Mouse (Mus musculus) C2C12 (cell line): ENCODE results near the gene Ube2ql1. TPM values are rescaled to one million over a fixed set of nuclear protein-coding genes. Genes with fewer than 3 reads are reported as not detected.

Source experiments
- H3K27me3 ChIP-seq: one replicate; pipeline ENCODE4 v1.6.1; 2011; ENCODE audit not compliant: control insufficient read depth, insufficient read depth, insufficient read length
- H3K36me3 ChIP-seq: one replicate; pipeline ENCODE4 v1.6.1; 2011; ENCODE audit not compliant: control insufficient read depth, insufficient read depth
- H3K4me3 ChIP-seq: one replicate; pipeline ENCODE4 v1.5.1; 2011; ENCODE audit warnings: mild to moderate bottlenecking, control low read depth; ENCODE audit not compliant: poor library complexity, insufficient read depth, severe bottlenecking
- H3K79me2 ChIP-seq: one replicate; pipeline ENCODE4 v1.6.1; 2011; ENCODE audit not compliant: control insufficient read depth, insufficient read depth
- H3K79me3 ChIP-seq: one replicate; pipeline ENCODE4 v1.6.1; 2011; ENCODE audit warnings: low read depth, control low read depth
- H3ac ChIP-seq: one replicate; pipeline ENCODE3; 2011; ENCODE audit warnings: low read depth; ENCODE audit not compliant: control insufficient read depth, insufficient read length
- CEBPB ChIP-seq: IDR thresholded peaks from one replicate; pipeline ENCODE4 v1.6.1; 2011; ENCODE audit warnings: low read depth, mild to moderate bottlenecking, control low read depth, moderate library complexity
- CTCF ChIP-seq: IDR thresholded peaks from one replicate; pipeline ENCODE4 v1.5.1; 2011; ENCODE audit not compliant: control insufficient read depth, insufficient read depth, insufficient read length
- MAX ChIP-seq: IDR thresholded peaks from one replicate; pipeline ENCODE4 v1.6.1; 2011; ENCODE audit warnings: mild to moderate bottlenecking, control low read depth
- MYOD1 ChIP-seq: IDR thresholded peaks from one replicate; pipeline ENCODE4 v1.6.1; 2011; ENCODE audit warnings: low read depth; ENCODE audit not compliant: control insufficient read depth, insufficient read length
- polyA plus RNA-seq: library from polyadenylated mRNA; unstranded; fragments of >200 nt; fragmentation: generic; extraction: Trizol; gene quantifications from one replicate; pipeline ENCODE4 v1.2.1, GENCODE M21; 2012; ENCODE audit warnings: missing spikeins

The Ube2ql1 gene
- polyA plus RNA-seq, 1 experiment: 0.13 TPM

DNA sequence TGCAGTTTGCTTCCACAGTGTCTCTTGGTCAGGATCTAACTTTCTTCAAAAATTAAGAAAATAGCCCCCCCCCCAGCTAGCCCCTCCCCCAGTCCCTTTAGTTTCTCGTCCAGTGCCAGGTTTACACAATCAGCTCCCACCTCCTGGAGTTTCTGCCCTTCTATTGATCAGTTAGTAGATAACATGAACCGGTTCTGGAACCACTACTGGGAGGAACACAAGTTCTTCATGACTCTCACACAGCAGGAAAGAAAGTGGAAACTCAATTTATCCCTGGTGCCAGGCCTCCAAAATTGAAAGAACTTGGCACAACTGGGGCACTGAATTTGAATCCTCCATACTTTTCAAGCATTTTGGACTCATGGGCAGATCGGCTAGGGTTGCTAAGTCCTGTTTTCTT, 85.2 kb downstream of the Ube2ql1 start:
- TF ChIP-seq MYOD1: no peak
- TF ChIP-seq CTCF: no peak
- TF ChIP-seq CEBPB: no peak
- TF ChIP-seq MAX: no peak
- no peak overlapping the region for H3ac ChIP-seq

More for the DNA sequence above, 85.2 kb downstream of the Ube2ql1 start:
- H3K27me3 ChIP-seq: no peaks in the 10 kb centered on the region
- no peaks in the 10 kb centered on the region for H3K36me3 ChIP-seq
- H3K4me3 ChIP-seq: no peak overlapping the region
- H3K79me3 ChIP-seq: no peaks in the 10 kb centered on the region
- no peaks in the 10 kb centered on the region for H3K79me2 ChIP-seq

Other genes with a start within 250 kb of the Ube2ql1 start
- 93.7 TPM for gene Nsun2, start 206.1 kb downstream of the Ube2ql1 start, polyA plus RNA-seq
- 19.2 TPM for gene Tent4a, start 205.3 kb downstream of the Ube2ql1 start, polyA plus RNA-seq
- gene Srd5a1, start 128.4 kb downstream of the Ube2ql1 start, polyA plus RNA-seq: 4.7 TPM
- 73.5 TPM for gene Med10, start 62.5 kb upstream of the Ube2ql1 start, polyA plus RNA-seq